Mouse (Mus musculus) ZHBTc4 (cell line): ENCODE measurements around the gene Tmem130.
"Not testable (repeated sequence)": the region's sequence is repeated elsewhere in the genome, so short reads cannot be mapped to it uniquely, and the experiment has no call there.

ENCODE experiments used
- DNase-seq: peaks from one replicate; pipeline ENCODE4 v3.0.0-alpha.2; 2011; ENCODE audit warnings: low read depth, low spot score

Tmem130 gene

DNA sequence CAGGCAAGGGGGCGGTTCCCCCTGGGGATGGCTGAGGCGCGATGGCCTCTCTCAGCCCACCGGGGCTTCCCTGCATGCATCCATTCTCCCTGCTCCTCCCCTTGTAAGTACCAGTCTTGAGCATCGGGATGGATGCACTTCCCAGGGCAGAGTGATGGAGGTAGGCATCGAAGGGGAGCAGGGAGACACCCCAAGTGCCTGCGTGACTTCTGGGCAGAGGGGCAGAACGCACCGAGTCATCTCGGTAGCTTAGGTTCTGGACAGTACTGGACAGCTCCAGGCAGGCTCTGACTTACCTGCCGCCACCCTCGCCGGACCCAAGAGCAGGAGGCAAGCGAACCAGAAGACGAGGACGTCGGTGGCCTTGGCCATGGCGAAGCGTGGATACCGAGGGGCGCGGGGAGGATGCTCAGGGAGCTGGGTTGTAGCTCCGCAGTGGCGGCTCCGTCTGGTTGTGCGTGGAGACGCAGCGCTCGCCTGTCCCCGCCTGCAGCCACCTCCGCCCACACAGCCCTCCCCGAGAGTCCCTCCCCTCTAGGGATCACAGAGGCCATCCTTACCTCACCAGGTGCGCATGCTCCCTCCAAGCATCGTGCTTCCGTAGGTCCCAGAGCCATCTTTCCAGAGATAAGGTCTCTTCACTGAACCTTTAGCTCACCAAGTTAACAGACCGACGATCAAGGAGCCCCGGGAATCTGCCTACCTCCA is at the start of gene Tmem130:
Tmem130 (minus strand) TSS at position 658 of the 708 bp plus-strand sequence.
- DNase-seq: peak; percentile 80

DNA sequence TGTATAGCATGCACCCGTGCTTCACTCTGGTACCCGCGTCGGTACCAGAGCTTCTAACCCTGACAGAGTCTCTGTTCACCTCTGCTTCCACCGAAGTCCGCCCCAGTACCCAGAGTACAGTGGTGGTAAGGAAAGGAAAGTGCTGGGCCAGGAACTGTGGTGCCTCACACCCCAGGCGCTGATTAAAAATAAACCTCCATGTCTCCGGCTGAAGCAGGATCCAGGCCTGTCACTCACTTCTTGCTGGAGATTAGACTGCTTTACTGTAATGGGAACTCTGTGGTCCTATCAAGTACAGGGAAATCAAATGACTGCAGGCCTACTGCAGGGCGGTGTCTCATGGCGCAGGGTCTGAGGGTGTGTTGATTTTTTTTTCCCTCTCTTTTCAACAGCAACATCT is 45.3 kb upstream of the Tmem130 start:
- no peak for DNase-seq

GRCm38 (mm10) chr5:144804181-144804580 is 42.6 kb upstream of the Tmem130 start:
- no peak for DNase-seq

- DNase-seq: peak; percentile 64
These were observed 41.4 kb upstream of the Tmem130 start for GRCm38 (mm10) chr5:144803066-144803465.

DNA sequence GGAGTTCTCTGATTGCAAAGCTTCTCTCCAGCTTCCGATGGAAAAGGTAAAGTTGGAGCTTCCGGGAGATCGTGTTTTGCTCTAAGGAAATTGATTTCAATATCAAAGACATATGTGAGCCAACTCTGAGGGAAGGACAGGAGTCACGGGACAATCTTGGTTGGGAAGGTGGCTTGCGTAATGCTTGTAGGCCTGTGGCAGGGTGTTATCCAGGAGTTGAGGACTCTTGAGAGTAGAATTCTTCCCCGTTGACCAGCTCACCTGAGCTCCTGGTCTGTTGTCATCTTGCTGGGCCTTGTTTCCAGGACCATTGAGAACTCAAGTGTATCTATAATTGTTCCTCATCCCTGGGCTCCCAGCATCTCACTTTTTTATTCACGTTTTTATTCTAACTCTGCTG is 35.5 kb upstream of the Tmem130 start:
- no peak for DNase-seq

GRCm38 (mm10) chr5:144794687-144795086 is 33.1 kb upstream of the Tmem130 start:
- DNase-seq: peak; percentile 86

GRCm38 (mm10) chr5:144793374-144793773 is 31.8 kb upstream of the Tmem130 start:
- no peak for DNase-seq

GRCm38 (mm10) chr5:144786464-144786863 is 24.8 kb upstream of the Tmem130 start:
- DNase-seq: no peak

- DNase-seq: no peak
These were observed 19.0 kb upstream of the Tmem130 start for GRCm38 (mm10) chr5:144780654-144781053.

DNA sequence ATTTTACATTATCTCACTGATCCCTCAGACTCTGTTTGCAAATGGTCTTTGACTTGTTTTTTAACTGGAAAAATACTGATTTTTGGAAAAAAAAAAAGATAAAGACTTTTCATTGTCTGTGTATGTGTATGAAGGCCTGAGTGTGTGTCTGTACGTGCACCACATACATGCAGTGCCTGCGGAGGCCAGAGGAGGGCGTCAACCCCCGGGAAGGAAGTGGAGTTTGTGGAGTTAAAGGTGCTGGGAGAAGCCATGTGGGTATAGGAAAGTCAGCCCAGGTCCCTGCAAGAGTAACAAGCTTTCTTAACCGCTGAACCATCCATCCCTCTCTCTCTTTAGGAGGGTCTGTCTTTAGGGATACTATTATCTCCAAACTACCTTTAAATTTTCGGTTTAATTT is 11.6 kb upstream of the Tmem130 start:
- DNase-seq: peak; percentile 69

DNA sequence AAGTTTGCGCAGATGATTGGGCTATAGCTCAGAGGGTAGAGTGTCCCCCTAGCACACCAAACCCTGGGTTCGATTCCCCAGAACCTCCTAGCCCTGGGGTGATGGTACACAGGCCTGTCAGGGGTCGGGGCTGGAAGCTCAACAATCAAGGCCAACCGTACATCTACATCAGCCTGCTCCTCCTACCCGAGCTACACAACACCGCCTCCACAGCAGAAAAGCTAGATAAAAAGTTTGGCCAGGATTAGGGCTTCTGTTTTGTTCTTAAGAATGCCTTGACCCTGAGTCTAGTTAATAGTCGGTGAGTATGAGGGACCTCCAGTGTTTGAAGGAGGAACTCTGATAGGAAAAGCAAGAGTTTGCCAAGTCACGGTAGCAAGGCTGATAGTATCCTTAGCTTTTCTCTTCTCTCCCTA is 7.5 kb upstream of the Tmem130 start:
- DNase-seq: peak; percentile 23

DNA sequence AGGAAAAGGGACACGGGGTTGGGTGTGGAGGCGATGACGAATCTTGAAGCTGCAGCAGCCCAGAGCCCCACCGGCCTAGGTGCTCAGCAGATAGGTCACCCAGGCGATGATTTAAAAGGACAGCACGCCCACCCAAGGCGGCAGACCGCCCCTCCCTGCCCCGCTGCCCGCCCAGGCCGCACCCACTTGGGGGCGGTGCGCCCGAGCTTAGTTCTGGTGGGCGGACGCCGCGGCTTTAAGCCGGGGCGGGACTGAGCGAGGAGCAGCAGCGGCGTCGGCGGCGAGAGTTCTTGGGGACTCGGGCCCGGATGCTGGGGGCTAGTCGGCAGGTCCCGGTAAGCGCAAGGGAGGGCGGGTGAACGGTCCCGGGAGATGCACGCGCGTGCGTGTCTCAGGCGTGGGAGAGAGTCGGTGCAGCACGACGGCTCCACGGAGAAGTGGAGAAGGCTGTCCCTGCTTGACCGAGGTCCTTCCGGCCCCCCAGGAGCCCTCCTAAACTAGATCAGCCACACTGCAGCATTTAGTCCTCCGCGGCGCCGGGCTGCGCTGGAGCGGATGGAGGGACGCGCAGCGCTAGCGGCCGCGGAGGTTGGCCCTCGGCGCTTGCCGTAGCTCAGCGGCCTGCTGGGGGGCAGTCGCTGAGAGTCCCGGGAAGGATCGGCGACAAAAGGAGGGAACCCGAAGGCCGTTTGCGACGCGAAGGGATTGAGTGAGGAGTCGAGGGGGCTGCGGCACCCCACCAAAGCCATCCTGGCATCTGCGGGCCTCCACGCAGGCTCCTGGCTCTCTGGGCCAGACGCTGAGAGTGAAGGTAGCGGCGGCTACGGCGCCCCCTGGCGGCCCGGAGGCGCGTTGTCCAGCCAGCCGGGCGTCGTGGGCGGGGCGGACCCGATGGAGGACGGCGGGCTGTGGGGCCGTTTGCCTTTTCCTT is 6.6 kb upstream of the Tmem130 start:
- DNase-seq: peak; percentile 97

DNA sequence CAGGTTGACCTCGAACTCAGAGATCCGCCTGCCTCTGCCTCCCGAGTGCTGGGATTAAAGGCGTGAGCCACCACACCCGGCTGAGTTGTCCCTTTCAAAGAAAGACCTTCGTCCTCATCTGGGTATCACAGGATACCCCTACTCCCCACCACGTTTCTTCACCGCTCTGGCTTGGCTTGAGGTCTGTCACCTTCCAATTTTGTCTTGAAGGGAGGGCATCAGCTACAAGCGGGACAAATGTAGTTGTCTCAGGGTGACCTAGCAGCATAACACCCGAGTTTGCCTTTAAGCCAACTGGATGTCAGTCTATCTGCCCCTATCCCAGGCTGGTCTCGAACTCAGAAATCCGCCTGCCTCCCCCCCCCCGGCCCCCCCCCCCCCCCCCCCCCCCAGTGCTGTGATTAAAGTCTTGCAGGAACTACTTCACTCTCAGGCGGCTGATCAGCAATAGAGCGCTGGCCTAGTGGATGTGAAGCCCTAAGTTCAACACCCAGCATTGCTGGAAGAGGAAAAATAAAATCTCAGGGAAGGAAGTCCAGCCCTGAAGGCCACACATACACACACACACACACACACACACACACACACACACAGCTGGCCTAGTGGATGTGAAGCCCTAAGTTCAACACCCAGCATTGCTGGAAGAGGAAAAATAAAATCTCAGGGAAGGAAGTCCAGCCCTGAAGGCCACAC is 5.6 kb upstream of the Tmem130 start, which contains the start of gene Trrap:
Trrap (plus strand) TSS at position 627 of the 693 bp plus-strand sequence.
- DNase-seq: not testable (repeated sequence)

GRCm38 (mm10) chr5:144766646-144767045 is 5.0 kb upstream of the Tmem130 start:
- peak; percentile 64 for DNase-seq

DNA sequence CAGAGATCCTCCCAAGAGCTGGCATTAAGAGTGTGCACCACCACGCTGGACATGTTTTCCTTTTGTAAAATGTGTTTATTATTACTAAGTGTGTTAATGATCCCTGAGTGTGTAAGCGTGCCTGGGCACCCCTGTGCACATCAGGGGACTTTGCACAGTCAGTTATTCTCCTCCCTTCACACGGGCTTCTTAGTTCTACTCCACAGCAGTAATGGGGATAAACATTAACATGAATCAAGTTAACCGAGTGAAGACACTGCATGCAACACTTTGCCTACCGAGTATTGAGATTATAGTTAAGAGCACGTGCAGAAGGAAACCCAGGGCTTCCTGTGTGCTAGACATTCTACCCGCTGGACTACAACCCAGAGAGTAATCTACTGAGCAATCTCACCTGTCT is 4.4 kb upstream of the Tmem130 start:
- no peak for DNase-seq

- DNase-seq: peak; percentile 66
These were observed 3.2 kb downstream of the Tmem130 start for GRCm38 (mm10) chr5:144758422-144758821.

GRCm38 (mm10) chr5:144757402-144757801 is 4.2 kb downstream of the Tmem130 start:
- no peak for DNase-seq

DNA sequence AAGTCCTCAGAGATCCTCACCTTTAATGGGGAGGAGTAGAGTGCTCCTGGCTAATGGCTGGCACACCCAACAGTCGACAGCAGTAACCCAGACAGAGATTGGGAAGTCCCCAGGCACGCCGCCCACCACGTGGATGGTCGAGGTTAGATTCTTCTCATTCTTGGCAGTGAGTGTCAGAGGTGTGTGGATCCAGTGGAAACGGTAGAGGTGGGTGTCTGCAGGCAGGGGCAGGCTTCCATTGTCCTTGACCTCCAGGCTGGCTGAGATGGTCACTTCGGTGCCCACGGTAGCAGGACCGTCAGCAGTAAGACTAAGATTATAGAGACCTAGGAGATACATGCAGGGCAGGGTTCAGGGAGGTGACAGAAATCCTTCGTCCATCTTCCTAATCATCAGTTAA is 6.4 kb downstream of the Tmem130 start:
- peak; percentile 39 for DNase-seq

GRCm38 (mm10) chr5:144753041-144753440 is 8.6 kb downstream of the Tmem130 start:
- peak; percentile 74 for DNase-seq

DNA sequence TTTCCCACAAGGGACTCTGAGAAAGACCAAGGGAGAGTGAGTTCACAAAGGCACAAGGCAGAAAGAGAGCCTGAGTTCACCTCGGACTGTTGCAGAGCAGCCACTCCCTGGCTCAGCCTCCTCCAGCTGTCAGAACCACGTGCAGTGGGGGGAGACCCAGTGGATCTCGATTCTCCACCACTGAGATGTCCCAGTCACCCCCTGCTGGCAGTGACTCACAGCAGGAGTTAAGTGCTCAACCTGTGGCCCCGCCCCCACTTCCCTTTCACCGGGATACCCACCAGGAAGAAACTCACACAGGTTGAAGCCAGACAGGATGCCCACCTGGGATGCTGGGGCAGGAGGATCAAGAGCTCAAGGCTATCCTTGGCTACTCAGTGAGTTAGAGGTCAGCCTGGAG is 9.2 kb downstream of the Tmem130 start:
- peak; percentile 87 for DNase-seq

- no peak for DNase-seq
These were observed 24.5 kb downstream of the Tmem130 start for GRCm38 (mm10) chr5:144737101-144737500.

- DNase-seq: peak; percentile 77
These were observed 26.7 kb downstream of the Tmem130 start for GRCm38 (mm10) chr5:144734949-144735348.
